Mouse (Mus musculus) thymus, adult 2 months (tissue): ENCODE results near the gene Gsg1l.

Source experiments
- CTCF ChIP-seq: fragments of 200-500 bp; IDR thresholded peaks from 2 replicates; pipeline ENCODE4 v1.5.1; 2012; ENCODE audit warnings: mild to moderate bottlenecking, control low read depth, low read length, moderate library complexity, borderline replicate concordance; ENCODE audit not compliant: control insufficient read depth, poor library complexity, insufficient read depth; ENCODE audit errors: extremely low read depth
- POLR2A ChIP-seq: fragments of 200-500 bp; IDR thresholded peaks from 2 replicates; pipeline ENCODE4 v1.6.1; 2012; ENCODE audit warnings: mild to moderate bottlenecking, low read length, control low read depth, moderate library complexity; ENCODE audit not compliant: control insufficient read depth, poor library complexity, insufficient read depth; ENCODE audit errors: extremely low read depth

GRCm38 (mm10) chr7:125887761-125888160, 194.4 kb downstream of the Gsg1l start:
- TF ChIP-seq POLR2A: no peak
- TF ChIP-seq CTCF: no peak
